Mouse (Mus musculus) embryonic fibroblast, embryonic 13.5 days (primary cell): ENCODE measurements around the gene Fastkd2.

Experiments used
- CTCF ChIP-seq: IDR thresholded peaks from 2 replicates; pipeline ENCODE4 v1.5.1; 2011; ENCODE audit warnings: mild to moderate bottlenecking, control low read depth, low read length, moderate library complexity, borderline replicate concordance; ENCODE audit not compliant: insufficient read depth
- POLR2A ChIP-seq: IDR thresholded peaks from 2 replicates; pipeline ENCODE4 v1.6.1; 2011; ENCODE audit warnings: low read depth, mild to moderate bottlenecking, control low read depth, low read length, moderate library complexity

DNA sequence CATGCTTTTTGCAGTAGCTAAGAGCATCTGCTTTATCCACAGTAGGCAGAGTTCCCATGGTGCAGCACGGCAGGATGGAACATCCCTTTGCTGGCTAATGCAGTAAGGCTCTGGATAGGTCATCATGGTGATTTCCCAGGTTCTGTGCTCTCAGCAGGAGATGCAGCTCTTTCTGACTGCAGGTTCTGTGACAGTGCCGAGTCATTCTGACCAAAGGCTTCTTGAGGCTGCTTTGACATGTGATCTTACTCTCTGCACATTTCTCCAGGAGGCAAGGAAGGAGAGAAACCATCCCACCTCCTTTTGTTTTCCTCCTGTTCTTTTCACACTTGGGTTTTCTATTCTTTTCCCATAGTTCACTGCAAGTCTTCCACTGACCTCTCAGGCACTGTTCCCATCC is 25.6 kb downstream of the Fastkd2 start:
- TF ChIP-seq POLR2A (no peak), CTCF (no peak)
